Mouse (Mus musculus): ENCODE results near the gene Lsm12.

Lsm12 gene

GRCm38 (mm10) chr11:102216886-102217240, 31.8 kb upstream of the Lsm12 start:
- in situ Hi-C loops (cut with MboI): no loop called here

- in situ Hi-C loops (cut with MboI): no loop called here
These were observed 31.2 kb upstream of the Lsm12 start for GRCm38 (mm10) chr11:102216056-102216885.

GRCm38 (mm10) chr11:102215511-102215910, 30.4 kb upstream of the Lsm12 start:
- in situ Hi-C loops (cut with MboI): no loop called here

- in situ Hi-C loops (cut with MboI): no loop called here
These were observed 29.5 kb upstream of the Lsm12 start for GRCm38 (mm10) chr11:102214430-102215156.

- in situ Hi-C loops (cut with MboI): no loop called here
These were observed 26.8 kb upstream of the Lsm12 start for GRCm38 (mm10) chr11:102211936-102212341.

- in situ Hi-C loops (cut with MboI): no loop called here
These were observed 25.9 kb upstream of the Lsm12 start for GRCm38 (mm10) chr11:102211011-102211410.

- in situ Hi-C loops (cut with MboI): no loop called here
These were observed 25.1 kb upstream of the Lsm12 start for GRCm38 (mm10) chr11:102210185-102210584.

- in situ Hi-C loops (cut with MboI): no loop called here
These were observed 24.6 kb upstream of the Lsm12 start for GRCm38 (mm10) chr11:102209742-102210141.

- in situ Hi-C loops (cut with MboI): no loop called here
These were observed 23.8 kb upstream of the Lsm12 start for GRCm38 (mm10) chr11:102208846-102209245.

- in situ Hi-C loops (cut with MboI): no loop called here
These were observed 23.0 kb upstream of the Lsm12 start for GRCm38 (mm10) chr11:102207825-102208777.

GRCm38 (mm10) chr11:102206481-102206880, 21.4 kb upstream of the Lsm12 start:
- in situ Hi-C loops (cut with MboI): no loop called here

GRCm38 (mm10) chr11:102201408-102201821, 16.3 kb upstream of the Lsm12 start:
- in situ Hi-C loops (cut with MboI): no loop called here

GRCm38 (mm10) chr11:102199856-102200255, 14.8 kb upstream of the Lsm12 start:
- in situ Hi-C loops (cut with MboI): no loop called here

GRCm38 (mm10) chr11:102198245-102198644, 13.1 kb upstream of the Lsm12 start:
- in situ Hi-C loops (cut with MboI): no loop called here

GRCm38 (mm10) chr11:102196018-102196797, 11.1 kb upstream of the Lsm12 start:
- in situ Hi-C loops (cut with MboI): no loop called here

GRCm38 (mm10) chr11:102193657-102194440, 8.8 kb upstream of the Lsm12 start:
- in situ Hi-C loops (cut with MboI): no loop called here

GRCm38 (mm10) chr11:102190848-102191247, 5.8 kb upstream of the Lsm12 start:
- in situ Hi-C loops (cut with MboI): no loop called here

- in situ Hi-C loops (cut with MboI): loop anchor here (5.0 kb wide), 1 partner anchor 38 kb away; no protein-coding TSS in a partner anchor
These were observed 4.7 kb upstream of the Lsm12 start, which contains the start of gene G6pc3 for GRCm38 (mm10) chr11:102189461-102190436. G6pc3 (plus strand) TSS chr11:102189620.

- in situ Hi-C loops (cut with MboI): loop anchor here (5.0 kb wide), 1 partner anchor 38 kb away; no protein-coding TSS in a partner anchor
These were observed 3.9 kb upstream of the Lsm12 start for GRCm38 (mm10) chr11:102188980-102189379.

Measured in mature B cell (primary cell).